Mouse (Mus musculus): Measurements from ENCODE around the gene Hist1h2bn.
"Not testable (repeated sequence)": the region's sequence is repeated elsewhere in the genome, so short reads cannot be mapped to it uniquely, and the experiment has no call there.

Hist1h2bn gene

DNA sequence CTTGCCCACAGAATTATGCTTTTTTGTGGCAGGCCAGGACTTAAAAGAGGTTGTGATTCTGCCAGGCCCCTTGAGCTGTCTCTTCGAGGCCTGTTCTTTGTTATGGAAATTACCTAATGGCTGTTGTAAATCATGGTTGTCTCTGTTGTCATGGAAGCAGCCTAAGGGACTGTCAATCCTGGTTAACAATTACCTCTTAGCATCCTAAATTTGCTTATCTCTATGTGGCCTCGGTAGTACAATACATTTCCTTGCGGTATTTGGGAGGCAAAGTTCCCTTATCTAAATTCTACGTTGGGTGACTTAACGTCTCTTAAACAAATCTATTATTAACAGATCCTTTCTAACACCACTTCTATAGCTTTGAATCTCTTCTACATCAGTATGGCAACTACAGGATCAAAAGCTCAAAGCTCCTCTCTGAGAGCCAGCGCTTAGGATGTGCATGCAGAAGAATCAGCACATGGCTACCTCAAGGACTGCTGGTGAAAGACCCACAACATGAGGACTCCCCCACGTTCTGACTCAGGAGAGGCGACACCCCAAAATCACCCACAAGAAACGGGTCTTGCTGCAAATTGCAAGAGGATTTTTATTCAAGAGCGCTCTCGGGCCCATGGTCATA, 25.9 kb upstream of the Hist1h2bn start:
- no peak for DNase-seq (ENCODE audit: low read depth, low spot score)

DNA sequence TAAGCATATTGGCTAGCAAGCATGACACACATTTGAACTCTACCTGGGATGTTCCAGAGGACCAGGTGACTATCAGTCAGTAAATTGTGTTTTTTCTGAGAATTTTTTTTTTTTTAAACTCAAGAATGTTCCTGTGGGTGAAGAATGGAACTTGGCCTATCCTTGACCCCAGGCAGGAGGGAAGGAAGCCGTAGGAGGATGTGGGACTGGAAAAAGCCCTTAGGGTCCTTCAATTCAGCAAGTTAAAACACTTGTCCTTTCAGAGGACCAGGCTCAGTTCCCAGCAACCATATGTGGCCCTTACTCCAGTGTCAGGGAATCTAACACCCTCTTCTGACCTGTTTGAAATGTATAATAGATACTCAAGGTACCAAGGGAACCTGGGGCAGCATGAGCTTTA, 24.4 kb upstream of the Hist1h2bn start:
- DNase-seq (ENCODE audit: low read depth, low spot score): no peak

DNA sequence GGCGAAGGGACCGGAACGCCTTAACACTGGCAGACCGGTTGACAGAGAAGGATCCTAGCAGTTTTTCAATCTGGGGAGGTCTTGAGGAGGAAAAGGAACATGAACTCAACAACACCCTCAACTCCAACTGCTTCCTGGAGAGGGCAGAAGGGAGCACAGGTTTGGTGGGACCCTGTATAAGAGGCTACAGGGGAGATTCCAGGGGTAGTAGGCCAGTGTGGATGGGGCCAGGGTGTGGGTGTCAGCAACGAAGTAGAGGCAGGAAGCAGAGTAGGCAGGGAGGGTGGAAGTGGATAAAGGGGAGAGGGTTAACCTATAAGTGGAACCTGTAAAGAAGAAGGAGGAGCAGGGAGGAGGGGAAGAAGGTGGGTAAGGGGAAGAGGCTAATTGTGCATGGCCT, 20.5 kb upstream of the Hist1h2bn start:
- DNase-seq (ENCODE audit: low read depth, low spot score): no peak

DNA sequence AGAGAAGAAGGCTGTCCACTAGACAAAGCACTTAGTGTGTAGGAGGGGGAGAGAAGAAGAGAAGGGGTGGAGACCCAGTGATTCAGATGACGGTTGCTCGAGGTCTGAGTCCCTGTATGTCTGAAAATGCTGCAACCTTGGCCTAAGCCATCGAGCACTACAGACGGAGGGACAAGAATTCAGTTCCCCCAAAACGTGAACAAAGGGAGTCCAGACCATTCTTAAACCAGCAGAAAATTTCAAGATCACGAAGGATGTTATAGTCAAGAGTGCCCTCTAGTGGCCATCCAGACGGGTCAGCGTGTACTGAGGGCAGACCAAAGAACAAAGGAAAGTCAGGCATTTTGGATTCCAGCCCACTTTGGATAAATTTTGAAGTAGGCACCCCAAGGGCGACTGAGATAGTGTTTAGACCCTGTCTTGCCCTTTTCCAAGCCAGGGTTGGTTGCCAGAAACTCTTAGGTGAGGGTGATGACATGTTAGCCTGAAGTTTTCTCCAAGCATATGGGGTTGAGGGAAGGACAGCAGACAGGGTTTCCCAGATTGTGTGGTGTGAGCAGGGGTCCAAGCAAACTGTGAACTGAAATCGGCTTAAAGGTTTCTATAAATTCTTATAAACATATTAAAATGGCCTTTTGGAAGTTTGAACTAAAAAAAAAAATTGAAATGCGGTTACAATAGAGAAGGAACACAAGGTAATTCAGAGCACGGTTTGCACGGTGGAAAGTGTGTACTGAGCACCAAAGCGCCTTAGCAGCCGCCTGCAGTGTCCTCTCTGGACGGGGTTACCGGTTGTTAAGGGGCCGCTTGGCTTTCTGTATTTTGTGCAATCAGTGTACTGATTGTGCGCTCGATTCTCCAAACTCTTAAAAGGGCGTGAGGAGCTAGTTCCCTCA, 19.7 kb upstream of the Hist1h2bn start:
- peak; percentile 80 for DNase-seq (ENCODE audit: low read depth, low spot score)

DNA sequence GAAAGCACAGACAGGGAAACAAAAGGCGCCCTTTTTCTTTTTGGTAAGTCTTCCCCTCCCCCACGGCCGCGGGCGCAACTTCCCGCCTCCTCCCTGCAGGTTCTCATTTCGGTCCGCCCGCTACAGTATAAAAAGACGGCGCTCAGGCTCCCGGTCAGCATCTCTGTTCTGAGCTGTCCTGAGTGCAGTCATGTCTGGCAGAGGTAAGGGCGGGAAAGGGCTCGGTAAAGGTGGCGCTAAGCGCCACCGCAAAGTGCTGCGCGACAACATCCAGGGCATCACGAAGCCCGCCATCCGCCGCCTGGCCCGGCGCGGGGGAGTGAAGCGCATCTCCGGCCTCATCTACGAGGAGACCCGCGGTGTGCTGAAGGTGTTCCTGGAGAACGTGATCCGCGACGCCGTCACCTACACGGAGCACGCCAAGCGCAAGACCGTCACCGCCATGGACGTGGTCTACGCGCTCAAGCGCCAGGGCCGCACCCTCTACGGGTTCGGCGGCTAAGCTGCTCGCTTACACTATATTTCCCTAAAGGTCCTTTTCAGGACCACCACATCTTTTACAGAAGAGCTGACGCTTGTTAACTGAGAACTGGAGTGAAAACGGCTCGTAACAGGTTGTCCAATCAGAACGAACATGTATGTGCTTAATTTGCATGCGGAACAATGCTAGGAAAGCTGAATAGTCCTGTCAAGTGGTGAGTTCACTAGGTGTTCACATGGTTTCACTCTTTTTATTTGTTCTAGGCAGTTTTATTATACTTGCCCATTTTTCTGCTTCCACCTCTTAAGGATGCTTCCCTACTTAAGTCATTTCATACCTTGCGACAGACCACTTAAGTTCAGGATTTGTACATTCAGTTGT, 18.8 kb upstream of the Hist1h2bn start, which contains the start of gene Hist1h4j:
Gene Hist1h4j (plus strand): TSS at position 159 of the 862 bp plus-strand sequence.
- DNase-seq (ENCODE audit: low read depth, low spot score): peak; percentile 70

DNA sequence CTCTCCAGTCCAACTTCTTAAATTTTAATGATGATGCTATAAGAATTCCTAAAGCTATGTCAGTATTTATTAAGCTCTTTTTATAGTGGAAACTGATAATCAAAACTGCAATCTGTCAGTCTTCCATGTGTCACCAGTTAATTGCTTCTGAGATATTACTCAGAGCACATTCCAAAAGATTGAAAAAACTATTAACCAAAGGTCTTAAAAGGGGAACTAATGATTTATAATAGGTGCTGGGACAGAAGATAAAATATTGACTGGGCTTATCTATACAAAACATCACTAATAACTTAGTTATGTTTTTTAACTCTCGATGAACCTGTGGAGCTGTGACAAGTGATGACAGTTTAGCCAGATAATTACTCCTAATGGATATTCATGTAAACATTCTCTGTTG, 8.9 kb upstream of the Hist1h2bn start:
- no peak for DNase-seq (ENCODE audit: low read depth, low spot score)

DNA sequence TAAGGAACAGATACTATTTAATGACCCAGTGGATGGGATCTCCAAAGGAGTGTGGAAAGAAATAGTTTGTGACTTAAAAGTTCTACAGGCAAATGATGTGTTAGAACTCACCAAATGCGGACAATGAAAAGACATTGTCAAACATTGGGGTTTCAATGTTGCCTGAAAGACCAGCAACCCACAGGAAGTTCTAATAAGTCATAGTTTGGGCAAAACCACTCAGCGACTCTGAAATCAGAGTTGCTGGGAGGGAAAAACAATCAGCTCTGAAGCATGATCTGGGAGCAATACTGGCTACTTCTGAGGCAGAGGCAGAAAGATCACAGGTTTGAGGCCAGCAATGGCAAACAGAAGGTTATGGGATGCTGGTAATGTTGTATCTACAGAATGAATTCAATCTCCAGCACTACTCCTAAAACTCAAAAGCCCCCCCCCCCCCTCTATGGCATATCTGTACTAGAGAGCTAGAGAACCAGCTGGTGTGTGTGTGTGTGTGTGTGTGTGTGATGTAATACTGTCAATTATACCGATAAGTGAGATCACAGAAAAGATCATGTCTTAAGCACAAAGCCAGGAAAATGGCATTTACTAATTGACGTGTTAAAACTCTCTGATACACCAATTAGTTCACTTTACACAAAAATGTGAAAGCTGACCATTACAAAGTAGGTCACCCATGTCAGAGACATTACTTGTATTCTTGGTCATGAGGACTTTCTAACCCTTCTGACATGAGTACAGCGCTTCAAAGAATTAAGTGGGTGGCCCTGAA, 4.3 kb upstream of the Hist1h2bn start:
- DNase-seq (ENCODE audit: low read depth, low spot score): no peak

DNA sequence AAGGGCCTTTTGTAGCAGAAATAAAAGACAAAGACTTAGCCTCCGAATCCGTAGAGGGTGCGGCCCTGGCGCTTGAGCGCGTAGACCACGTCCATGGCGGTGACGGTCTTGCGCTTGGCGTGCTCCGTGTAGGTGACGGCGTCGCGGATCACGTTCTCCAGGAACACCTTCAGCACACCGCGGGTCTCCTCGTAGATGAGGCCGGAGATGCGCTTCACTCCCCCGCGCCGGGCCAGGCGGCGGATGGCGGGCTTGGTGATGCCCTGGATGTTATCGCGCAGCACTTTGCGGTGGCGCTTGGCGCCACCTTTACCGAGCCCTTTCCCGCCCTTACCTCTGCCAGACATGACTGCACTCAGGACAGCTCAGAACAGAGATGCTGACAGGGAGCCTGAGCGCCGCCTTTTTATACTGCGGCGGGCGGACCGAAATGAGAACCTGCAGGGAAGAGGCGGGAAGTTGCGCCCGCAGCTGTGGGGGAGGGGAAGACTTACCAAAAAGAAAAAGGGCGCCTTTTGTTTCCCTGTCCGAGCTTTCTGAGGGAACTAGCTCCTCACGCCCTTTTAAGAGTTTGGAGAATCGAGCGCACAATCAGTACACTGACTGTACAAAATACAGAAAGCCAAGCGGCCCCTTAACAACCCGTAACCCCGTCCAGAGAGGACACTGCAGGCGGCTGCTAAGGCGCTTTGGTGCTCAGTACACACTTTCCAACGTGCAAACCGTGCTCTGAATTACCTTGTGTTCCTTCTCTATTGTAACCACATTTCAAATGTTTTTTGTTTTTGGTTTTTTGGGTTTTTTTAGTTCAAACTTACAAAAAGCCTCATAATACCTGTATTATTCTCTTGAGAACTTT, 3.5 kb upstream of the Hist1h2bn start, which contains the start of gene Hist1h4k:
Gene Hist1h4k (minus strand): TSS at position 347 of the 859 bp plus-strand sequence.
- peak; percentile 69 for DNase-seq (ENCODE audit: low read depth, low spot score)

DNA sequence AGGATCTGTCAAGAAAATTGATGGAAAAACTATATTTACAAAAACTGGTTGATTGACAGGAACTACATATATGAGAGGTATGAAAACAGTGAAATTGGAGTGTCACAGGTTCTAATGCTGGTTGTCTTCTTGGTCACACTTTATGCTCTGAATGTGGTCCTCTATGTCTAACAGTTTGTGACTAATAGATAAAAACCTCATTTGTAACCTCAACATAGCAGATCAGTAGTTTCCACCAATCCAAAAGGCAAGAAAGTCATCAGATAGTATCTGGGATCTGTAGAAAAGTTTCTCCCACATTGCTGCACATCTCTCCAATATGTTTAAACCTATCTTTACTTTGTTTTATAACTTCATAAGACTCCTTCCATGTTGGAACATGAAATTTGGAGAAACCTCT, 2.5 kb upstream of the Hist1h2bn start:
- no peak for DNase-seq (ENCODE audit: low read depth, low spot score)

DNA sequence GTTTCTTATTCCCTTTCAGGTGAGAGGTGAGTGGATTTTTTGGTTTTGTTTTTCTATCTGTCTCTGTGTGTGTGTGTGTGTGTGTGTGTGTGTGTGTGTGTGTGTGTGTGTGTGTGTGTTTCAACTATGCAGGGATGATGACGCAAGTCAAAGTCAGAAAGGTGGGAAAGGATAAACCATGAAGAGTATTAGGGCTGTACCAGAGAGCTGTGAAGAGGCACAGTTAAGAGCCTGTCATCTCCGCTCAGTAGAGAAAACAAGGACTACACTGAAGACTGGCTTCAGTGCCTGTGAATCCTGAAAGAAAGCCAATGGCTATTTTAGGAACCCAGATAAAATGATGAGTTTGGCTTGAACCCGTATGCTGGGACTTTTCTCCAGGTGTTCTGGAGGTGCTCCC, 2.1 kb upstream of the Hist1h2bn start:
- DNase-seq (ENCODE audit: low read depth, low spot score): no peak

DNA sequence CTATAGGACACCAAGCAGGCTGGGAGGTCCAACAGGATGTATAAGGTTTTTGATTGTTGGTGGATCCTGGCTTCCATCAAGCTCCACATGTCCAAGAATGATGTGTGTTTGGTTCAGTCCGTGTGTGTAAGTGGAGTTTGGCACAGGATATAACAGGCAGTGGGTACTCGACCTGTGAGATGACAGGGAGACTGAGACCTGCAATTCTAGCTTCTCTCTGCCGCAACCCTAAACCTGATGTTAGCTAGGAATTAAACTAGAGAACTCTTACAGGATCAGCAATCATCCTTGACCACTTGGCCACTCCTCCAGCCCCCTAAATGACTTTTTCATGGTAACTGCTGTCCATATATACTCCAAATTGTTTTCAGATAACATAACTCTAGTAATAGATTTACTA, 1.6 kb upstream of the Hist1h2bn start:
- no peak for DNase-seq (ENCODE audit: low read depth, low spot score)

DNA sequence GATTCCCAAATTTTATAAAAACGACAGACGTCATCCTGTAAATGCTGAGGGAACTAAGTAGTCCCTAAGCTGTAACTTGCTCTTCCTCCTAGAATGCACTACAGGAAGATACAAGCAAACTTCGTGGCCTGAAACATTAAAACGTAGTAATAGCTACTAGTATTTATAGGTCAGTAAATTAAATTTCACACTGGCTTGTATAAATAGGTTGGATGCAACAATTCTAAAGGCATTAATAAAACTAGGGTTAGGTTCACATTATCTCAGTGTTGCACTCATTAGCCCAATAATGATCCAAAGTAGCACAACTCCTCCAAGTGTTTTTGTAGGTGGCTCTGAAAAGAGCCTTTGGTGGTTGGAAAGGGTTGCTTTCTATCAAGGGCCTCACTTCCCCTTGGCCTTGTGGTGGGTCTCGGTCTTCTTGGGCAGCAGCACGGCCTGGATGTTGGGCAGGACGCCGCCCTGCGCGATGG, 836 bp upstream of the Hist1h2bn start:
- DNase-seq (ENCODE audit: low read depth, low spot score): no peak

DNA sequence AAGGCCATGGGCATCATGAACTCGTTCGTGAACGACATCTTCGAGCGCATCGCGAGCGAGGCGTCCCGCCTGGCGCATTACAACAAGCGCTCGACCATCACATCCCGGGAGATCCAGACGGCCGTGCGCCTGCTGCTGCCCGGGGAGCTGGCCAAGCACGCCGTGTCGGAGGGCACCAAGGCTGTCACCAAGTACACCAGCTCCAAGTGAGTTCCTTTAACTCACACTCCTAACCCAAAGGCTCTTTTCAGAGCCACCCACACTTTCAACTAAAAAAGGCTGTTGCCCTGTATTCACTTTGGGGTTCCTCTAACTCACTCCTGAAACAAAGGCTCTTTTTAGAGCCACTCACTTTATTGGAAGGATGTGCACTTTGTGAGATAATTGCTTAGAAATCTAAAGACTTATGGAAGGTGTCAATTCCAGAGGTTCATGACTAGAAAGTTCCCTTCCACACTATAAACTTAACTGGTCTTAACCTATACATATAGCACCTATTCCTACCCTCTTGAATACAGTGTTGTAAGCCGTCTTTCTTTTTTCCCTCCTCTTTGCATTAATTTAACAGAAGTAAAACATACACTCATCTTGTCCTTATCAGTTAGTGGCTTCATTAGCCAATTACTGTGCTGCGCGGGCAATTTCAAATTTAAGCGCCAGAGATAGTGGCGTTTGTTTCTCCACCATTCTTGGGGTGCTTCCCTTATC, 525 bp downstream of the Hist1h2bn start:
- not testable (repeated sequence) for DNase-seq (ENCODE audit: low read depth, low spot score)

DNA sequence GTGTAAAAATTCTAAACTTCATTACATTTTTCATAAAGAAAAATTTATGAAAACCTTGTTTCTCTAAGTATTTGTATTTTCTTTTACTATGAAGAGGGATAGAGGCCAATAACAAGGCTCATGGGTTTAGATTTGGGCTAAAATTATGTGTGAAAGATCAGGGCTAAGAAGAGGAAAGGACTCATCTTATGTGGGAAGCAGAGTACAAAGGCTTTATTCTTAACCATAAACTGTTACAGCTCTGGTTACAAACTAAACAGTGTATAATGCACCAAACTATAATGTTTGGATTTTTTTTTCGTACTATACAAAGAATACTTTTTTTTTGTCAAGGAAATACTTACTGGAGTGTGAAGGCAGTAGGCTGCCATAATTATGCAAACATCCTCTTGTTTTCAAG, 1.8 kb downstream of the Hist1h2bn start:
- DNase-seq (ENCODE audit: low read depth, low spot score): no peak

DNA sequence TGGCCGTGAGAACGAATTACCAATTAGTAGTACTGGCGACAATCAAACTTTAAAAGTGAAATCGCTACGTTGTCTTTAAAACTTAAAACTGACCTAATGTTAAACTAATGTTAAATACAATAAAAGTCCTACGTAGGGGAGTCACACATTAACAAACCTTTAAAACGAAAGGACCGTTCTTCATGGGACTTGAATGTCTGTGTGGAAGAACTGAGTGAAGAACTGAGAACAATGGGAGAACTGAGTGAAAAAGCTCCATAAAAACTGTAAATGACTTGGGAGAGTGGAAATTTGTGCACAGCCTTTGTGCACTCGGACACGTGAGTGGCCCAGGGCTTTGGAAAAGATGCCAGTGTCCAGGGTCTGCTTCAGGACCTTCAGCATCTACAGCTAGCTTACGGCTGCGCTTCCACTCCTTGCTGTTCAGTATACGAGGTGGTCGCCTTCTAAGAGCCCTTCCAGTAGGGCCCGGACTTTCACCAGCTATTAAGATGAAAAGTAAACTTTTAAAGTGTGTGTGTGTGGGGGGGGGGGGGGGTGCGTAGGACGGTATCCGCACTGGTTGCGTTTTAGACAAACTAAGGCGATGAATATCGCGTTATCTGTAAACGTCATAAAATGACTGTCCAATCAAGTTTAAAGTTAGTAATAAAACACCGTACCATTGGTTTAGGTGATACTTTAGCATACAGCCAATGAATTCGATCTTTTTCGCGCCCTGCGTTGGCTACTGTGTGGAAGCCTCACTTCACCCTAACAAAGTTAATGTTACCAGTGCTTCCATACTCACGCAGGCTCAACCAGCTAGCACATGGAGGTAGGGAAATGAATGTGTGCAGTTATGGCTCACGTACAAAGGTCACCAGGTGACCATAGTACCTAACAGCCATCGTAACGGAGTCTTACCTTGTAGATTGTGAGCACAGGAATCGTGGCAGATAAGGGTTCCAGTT, 25.2 kb downstream of the Hist1h2bn start:
- DNase-seq (ENCODE audit: low read depth, low spot score): peak; percentile 68

DNA sequence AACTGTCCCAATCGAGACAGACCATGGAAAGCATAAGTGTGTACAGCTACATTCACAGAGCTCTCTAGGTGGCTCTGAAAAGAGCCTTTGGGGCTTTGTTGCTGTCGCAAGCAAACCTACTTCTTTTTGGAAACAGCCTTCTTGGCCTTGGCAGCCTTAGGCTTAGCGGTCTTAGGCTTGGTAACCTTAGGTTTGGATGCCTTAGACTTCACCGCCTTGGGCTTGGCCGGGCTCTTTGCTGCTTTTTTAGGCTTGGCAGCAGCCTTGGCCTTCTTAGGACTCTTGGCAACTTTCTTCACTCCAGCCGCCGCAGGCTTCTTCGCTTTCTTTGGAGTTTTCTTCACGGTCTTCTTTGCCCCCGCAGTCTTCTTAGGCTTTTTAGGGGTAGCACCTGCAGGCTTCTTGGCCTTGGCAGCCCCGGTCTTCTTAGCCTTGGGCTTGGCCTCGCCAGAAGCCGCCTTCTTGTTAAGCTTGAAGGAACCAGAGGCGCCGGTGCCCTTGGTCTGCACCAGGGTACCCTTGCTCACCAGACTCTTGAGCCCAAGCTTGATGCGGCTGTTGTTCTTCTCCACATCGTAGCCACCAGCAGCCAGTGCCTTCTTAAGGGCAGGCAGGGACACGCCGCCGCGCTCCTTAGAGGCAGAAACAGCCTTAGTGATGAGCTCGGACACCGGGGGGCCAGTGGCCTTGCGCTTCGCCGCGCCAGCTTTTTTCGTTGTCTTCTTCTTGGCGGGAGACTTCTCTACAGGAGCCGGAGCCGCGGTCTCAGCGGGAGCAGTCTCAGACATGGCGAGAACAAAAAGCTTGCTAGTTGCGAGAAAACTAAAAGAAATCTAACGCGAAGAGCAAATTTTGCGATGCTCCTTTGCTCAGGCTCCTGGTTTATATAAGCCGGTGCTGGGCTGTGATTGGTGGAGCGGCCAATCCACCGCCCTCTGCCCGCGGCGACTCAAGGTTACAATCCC, 26.1 kb downstream of the Hist1h2bn start, which contains the start of gene Hist1h1b:
Gene Hist1h1b (minus strand): TSS at position 859 of the 965 bp plus-strand sequence.
- DNase-seq (ENCODE audit: low read depth, low spot score): no peak

DNA sequence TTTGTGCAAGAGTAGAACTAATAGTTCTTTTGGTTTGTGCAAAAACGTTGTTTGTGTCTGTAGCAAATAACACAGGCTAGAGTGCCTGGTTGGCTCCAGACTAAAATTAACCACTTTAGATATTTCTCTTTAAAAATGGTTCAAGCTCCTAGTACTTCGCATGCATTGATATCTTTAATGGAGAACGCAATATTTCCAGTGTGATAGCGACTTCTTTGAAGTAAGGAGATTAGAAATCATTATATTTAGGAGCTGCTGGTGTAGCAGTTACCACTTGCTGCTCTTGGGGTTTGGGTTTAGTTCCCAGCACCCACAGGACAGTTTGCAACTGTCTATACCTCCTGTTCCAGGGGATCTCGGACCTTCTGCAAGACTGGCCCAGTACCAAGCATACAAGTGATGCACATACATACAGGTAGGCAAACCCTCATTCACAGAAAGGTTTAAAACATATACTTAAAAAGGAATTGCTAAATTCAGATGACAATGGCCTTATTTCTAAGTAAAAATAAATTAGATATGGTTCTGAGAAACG, 27.2 kb downstream of the Hist1h2bn start:
- DNase-seq (ENCODE audit: low read depth, low spot score): no peak

Data from retina, postnatal 7 days (tissue).